Mouse (Mus musculus) cerebellum, postnatal 4 days (tissue): ENCODE measurements around the gene Foxo6.

Experiments
- DNase-seq, 2 experiments: peaks; one replicate each; pipeline ENCODE4 v3.0.0; 2022; ENCODE audit warnings: low spot score in 2 of 2, mixed read lengths in 1 of 2

Foxo6 gene

DNA sequence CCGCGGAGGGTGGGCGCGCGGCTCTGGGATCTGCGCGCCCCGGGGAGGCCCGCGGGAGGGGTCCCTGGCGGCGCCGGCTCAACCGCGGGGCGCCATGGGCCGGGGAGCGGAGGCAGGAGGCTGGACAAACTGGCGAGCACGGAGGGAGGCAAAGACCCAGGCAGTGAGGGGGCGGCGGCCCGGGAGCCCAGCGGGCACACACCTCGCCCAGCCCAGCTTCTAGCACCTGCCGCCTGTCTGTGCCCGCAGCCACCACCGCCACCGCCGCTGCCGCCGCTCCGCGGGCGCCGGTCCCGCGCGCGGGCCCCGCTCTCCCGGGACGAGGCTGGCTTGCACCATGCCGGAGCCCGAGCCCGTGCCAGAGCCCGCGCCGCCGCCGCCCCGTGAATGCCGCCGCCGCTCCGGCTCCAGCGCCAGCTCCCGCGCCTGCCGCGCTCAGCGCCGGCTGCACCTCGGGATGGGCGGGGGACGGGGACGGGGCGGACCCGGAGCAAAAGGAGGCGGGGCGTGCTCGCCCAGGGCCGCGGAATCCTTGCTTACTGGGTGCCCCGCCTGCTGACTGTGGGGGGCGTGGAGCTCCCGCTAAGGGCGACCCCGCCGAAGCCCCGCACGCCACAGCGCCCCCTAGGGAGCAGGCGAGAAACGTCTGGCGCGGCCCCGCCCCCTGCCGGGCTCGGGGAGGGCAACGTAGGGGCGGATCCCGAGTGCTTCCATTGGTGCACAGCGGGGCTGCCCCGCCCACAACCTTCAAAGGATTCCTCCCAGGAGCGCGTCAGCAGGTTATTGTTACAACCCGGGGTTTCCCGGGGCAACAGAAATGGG lies at the start of gene Foxo6:
Foxo6 (minus strand) TSS at position 60 of the 822 bp plus-strand sequence.
- peak; percentile 88 to 94 for DNase-seq

DNA sequence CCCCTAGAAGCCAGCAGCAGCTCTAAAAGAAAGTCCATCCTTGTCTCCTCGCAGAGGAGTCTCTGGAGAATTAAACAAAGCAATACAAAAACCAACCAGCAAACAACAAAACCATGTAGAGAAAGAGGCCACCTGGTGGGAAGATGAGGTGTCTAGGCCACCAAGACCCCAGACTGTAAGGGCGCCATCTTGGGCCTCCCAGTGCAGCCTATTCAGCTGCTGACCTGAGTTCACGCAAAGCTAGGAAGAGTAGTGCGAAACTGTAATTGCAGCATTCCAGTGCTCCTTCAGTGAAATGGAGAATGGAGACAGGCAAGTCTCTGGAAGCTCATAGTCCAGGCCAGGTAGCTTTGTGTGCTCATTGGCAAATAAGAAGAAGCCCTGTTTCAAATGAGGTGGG lies 47.2 kb upstream of the Foxo6 start:
- no peak for DNase-seq

- DNase-seq, result peak in 1 of 2 experiments; percentile 22
These were observed 45.8 kb upstream of the Foxo6 start for GRCm38 (mm10) chr4:120332934-120333421.

DNA sequence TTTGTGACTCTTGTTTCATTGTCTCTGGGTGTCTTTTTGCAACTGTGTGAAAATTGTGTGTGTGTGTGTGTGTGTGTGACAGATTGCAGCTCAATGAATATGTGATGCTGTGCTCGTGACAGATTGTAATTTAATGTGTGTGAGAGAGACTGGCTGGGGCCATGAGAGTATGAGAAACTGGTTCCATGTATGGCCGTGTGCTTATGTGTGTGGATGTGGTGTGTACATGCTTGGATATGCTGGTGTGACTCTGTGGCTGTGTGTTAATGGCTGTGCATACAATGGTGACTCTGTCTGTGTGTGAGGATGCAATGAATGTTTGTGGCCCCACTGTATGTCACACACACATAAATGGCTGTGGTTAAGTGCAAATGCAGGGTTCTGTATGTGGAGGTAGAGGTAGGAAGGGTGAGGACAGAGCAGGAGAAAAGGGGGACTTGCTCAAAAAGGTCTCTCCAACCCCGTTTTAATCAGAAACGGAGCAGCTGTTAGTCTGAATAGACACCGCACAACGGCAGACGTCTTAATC lies 45.3 kb upstream of the Foxo6 start:
- no peak for DNase-seq

- no peak for DNase-seq
These were observed 44.8 kb upstream of the Foxo6 start for GRCm38 (mm10) chr4:120331992-120332391.

GRCm38 (mm10) chr4:120331541-120331940 lies 44.4 kb upstream of the Foxo6 start:
- DNase-seq, result no peak

- no peak for DNase-seq
These were observed 38.6 kb upstream of the Foxo6 start for GRCm38 (mm10) chr4:120325748-120326147.

GRCm38 (mm10) chr4:120325051-120325450 lies 37.9 kb upstream of the Foxo6 start:
- DNase-seq, result no peak

- DNase-seq, result no peak
These were observed 36.7 kb upstream of the Foxo6 start for GRCm38 (mm10) chr4:120323858-120324257.

DNA sequence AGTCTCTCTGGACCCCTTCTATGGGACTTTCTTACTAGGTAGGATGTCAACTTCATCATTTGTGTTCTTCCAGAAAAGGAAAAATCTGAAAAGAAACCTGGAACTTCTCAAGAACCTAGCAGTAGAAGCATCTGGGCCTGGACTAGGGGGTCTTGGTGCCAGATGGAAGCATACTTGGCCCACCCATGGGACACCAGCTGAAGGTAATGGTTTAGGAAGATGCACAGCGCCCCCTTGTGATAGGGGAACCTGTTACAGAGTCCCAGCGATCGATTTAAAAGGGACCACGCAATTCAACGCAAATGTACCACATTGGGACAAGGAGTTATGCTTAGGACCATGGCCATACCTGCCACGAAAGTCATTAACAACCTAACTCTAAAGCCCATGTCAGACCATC lies 36.0 kb upstream of the Foxo6 start:
- peak; percentile 30 to 53 for DNase-seq

DNA sequence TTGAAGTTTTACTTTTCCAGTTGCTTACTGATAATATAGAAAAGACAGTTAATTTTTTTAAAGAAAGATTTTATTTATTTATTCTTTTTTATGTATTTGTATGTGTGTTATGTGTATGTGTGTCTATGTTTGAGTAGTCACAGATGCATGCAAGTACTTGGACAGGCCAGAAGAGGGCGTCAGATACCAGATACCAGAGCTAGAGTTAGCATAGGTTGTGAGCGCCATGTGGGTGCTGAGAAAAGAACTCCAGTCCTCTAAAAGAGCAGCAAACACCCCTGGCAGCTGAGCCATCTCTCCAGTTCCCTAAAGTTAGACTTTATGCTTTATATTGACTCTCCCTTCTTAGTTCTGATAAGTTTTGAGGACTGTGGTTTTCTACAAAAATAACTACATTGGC lies 30.4 kb upstream of the Foxo6 start:
- DNase-seq, result no peak

DNA sequence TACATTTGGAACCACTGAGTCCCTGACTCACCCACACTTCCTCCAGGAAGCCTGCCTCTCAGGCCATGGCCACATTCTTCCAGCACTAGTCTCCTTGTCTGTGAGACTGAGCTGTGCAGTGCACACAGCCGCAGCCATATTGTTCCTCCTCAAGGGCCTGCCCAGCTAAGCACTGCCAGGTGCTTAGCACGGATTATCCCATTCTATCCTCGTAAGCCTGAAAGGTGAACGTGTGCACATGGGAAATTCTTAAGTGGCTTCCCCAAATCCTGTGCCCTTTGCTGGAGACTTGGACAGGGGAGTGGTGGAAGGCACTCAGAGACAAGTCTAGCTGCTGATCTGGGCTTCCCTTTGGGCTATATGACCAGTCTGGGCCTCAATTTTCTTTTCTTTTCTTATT lies 29.6 kb upstream of the Foxo6 start:
- no peak for DNase-seq

- DNase-seq, result no peak
These were observed 27.4 kb upstream of the Foxo6 start for GRCm38 (mm10) chr4:120314571-120314970.

DNA sequence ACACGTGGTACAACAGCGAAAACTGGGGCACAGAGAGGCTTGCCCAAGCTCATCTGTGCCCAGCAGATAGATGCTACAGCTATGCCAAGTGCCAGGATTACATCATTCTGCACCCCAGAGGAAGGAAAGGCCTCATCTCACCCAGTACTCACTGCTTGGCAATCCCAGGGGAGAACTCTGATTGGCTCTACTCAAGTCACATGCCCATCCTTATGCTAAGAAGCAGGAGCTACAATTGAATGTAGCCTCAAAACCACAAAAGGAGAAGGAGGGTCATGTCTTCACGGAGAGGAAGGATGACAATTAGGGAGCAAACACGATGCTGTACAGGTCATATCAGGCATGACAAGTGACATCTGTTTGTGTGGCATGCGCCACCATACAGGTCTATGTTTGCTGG lies 26.2 kb upstream of the Foxo6 start:
- DNase-seq, result no peak

- no peak for DNase-seq
These were observed 17.4 kb upstream of the Foxo6 start for GRCm38 (mm10) chr4:120304580-120304979.

GRCm38 (mm10) chr4:120299287-120299686 lies 12.1 kb upstream of the Foxo6 start:
- DNase-seq, result no peak

GRCm38 (mm10) chr4:120291106-120291822 lies 4.1 kb upstream of the Foxo6 start:
- DNase-seq, result no peak

- no peak for DNase-seq
These were observed 3.3 kb upstream of the Foxo6 start for GRCm38 (mm10) chr4:120290486-120290885.

- no peak for DNase-seq
These were observed 2.2 kb upstream of the Foxo6 start for GRCm38 (mm10) chr4:120289181-120289965.

- no peak for DNase-seq
These were observed 348 bp downstream of the Foxo6 start for GRCm38 (mm10) chr4:120286761-120287241.

- no peak for DNase-seq
These were observed 1.4 kb downstream of the Foxo6 start for GRCm38 (mm10) chr4:120285730-120286129.

- no peak for DNase-seq
These were observed 1.9 kb downstream of the Foxo6 start for GRCm38 (mm10) chr4:120285223-120285622.
